Mouse (Mus musculus) E14TG2a.4 (cell line): ENCODE measurements around the gene Tnr.

ENCODE experiments used
- CTCF ChIP-seq: conservative IDR thresholded peaks from 2 replicates; pipeline ENCODE4 v1.5.1; 2014; ENCODE audit warnings: low read length
- NANOG ChIP-seq: IDR thresholded peaks from 2 replicates; pipeline ENCODE4 v1.6.1; 2014; ENCODE audit warnings: borderline replicate concordance, low read length, mixed read lengths
- POU5F1 ChIP-seq: IDR thresholded peaks from 2 replicates; pipeline ENCODE4 v1.6.1; 2014; ENCODE audit warnings: low read length, borderline replicate concordance

DNA sequence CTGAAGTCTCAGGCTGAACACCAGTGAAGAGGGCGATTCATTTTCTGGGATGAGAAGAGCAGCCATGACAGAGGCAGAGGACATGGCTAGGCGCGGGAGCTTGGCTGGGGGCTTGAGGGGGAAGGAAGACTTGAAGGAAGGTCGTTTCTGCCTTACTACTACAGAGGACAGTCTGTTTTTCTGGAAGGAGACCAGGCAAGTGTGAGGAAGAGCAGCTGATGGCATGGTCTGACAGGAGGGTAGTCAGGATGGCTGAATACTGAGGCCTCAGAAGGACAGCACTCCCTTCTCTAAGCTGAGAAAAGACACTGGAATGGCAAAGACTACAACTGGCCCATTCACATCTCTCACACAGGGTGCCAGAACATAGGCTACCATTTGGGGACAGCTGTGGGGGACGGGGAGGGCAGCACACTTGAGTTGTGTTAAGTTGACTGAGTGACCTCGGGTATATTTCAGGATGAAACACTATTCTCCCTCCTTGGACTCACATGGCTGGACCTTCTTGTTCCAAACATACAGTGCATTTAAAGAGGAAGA is 90.6 kb downstream of the Tnr start:
- no peak for TF ChIP-seq CTCF
- TF ChIP-seq NANOG: no peak
- no peak for TF ChIP-seq POU5F1
